Mouse (Mus musculus) E14TG2a.4 (cell line): ENCODE results near the gene Mreg.

Source experiments
- CTCF ChIP-seq: conservative IDR thresholded peaks from 2 replicates; pipeline ENCODE4 v1.5.1; 2014; ENCODE audit warnings: low read length
- POU5F1 ChIP-seq: IDR thresholded peaks from 2 replicates; pipeline ENCODE4 v1.6.1; 2014; ENCODE audit warnings: low read length, borderline replicate concordance

- TF ChIP-seq CTCF (peak; percentile 66), POU5F1 (no peak)
Observed at GRCm38 (mm10) chr1:72165723-72166467, 46.2 kb downstream of the Mreg start.
